Mouse (Mus musculus): ENCODE measurements around the gene Syna. TPM values are rescaled to one million over a fixed set of nuclear protein-coding genes. Genes with fewer than 3 reads are reported as not detected.

The Syna gene
- polyA plus RNA-seq, 1 experiment from 2014 or later = 0.41 TPM

Small RNAs within 50 kb of the gene (microRNA-seq; reads per million reads assigned to microRNA genes)
- not detected for gene Mir7228 (ENCODE audit: borderline number of aligned reads)

Other genes with a start within 250 kb of the Syna start
- gene Gtf2i, start 245.4 kb downstream of the Syna start, polyA plus RNA-seq (2015; fragmentation: Nextera tagmentation; extraction: Ambion mirVana) = 190 and 202 TPM in 2 replicates
- 114 and 123 TPM in 2 replicates for gene Gtf2ird1, start 103.5 kb downstream of the Syna start, polyA plus RNA-seq (2015; fragmentation: Nextera tagmentation; extraction: Ambion mirVana)
- 4.3 and 4.4 TPM in 2 replicates for gene Clip2, start 7.7 kb downstream of the Syna start, polyA plus RNA-seq (2015; fragmentation: Nextera tagmentation; extraction: Ambion mirVana)
- gene Rfc2, start 21.2 kb upstream of the Syna start, polyA plus RNA-seq (2015; fragmentation: Nextera tagmentation; extraction: Ambion mirVana) = 234 and 238 TPM in 2 replicates
- gene Lat2, start 54.9 kb upstream of the Syna start, polyA plus RNA-seq (2015; fragmentation: Nextera tagmentation; extraction: Ambion mirVana) = 4.6 and 6.7 TPM in 2 replicates
- 421 and 433 TPM in 2 replicates for gene Eif4h, start 79.3 kb upstream of the Syna start, polyA plus RNA-seq (2015; fragmentation: Nextera tagmentation; extraction: Ambion mirVana)
- gene Limk1, start 128.4 kb upstream of the Syna start, polyA plus RNA-seq (2015; fragmentation: Nextera tagmentation; extraction: Ambion mirVana) = 7.8 and 9.0 TPM in 2 replicates
- 289 and 312 TPM in 2 replicates for gene Eln, start 187.2 kb upstream of the Syna start, polyA plus RNA-seq (2015; fragmentation: Nextera tagmentation; extraction: Ambion mirVana)